ENCODE assay signal across 7 mouse cellular contexts in the genomic region with DNA sequence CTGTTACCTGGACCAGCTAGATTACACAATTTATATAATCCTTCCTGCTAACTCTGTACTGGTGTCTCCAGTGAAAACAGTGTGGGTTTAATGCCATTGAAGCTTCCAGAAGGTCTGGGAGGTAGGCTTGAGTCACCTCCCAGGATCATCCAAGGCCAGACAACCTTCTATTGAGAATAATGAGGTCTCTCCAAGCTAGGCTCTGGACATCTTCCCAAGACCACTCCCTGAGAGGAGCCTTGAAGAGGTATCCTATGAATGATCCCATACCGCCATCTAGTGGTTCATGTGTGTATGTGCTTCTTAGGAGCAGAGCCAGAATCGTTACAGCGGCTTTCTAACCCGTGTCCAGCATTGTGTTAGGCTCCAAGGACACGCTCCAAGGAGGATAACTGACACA. TPM values are rescaled to one million over a fixed set of nuclear protein-coding genes. Genes with fewer than 3 reads are reported as not detected.
DNase-seq lines count a peak whose midpoint lies in the region; ATAC-seq and TF ChIP-seq lines count a peak whose summit lies in the region.

No protein-coding gene starts in this region.

- 2% methylated on average over 5 of the region's 5 CpGs for WGBS in hindbrain, postnatal 0 days

- H3K9ac ChIP-seq in hindbrain, postnatal 0 days (replicated peaks; ENCODE audit: low read length), result no peak overlapping the region

- peaks cover 4% of the 10 kb centered on the region; the same call in 1 of the 2 replicates for H3K4me1 ChIP-seq in hindbrain, postnatal 0 days (ENCODE audit: insufficient read depth, low read length)

- no peaks in the 10 kb centered on the region for H3K9me3 ChIP-seq in hindbrain, postnatal 0 days (ENCODE audit: low read length)

- no peaks in the 10 kb centered on the region for H3K27me3 ChIP-seq in hindbrain, postnatal 0 days (ENCODE audit: insufficient read depth, low read length)

- TF ChIP-seq CTCF in hindbrain, postnatal 0 days (IDR thresholded peaks at IDR 0.05; ENCODE audit: low read depth), result peak; percentile 99

- peak; percentile 92 for DNase-seq in ZHBTc4 (ENCODE audit: low read depth, low spot score)
- peak; percentile 86 to 89 for DNase-seq in cerebellum, postnatal 14 days
- peak; percentile 79 for DNase-seq in gastrocnemius, adult 18-20 months (ENCODE audit: low spot score)
- peak; percentile 95 for DNase-seq in hindbrain, postnatal 0 days (ENCODE audit: low spot score)
- peak; percentile 66 for DNase-seq in left cerebral cortex, adult 11 months (ENCODE audit: low spot score)
- DNase-seq in lung, postnatal 36 days, result peak; percentile 88
- peak; percentile 93 for DNase-seq in retina, postnatal 1 day

- peak; percentile 90 for ATAC-seq in hindbrain, postnatal 0 days

- no peak overlapping the region for H3K4me2 ChIP-seq in hindbrain, postnatal 0 days (ENCODE audit: low read depth, low read length)

- no peak overlapping the region for H3K27ac ChIP-seq in hindbrain, postnatal 0 days

- H3K36me3 ChIP-seq in hindbrain, postnatal 0 days (ENCODE audit: insufficient read depth, low read length), result no peaks in the 10 kb centered on the region

- H3K4me3 ChIP-seq in hindbrain, postnatal 0 days (ENCODE audit: low read length), result no peak overlapping the region

RNA-seq across cellular contexts. Expression of gene Bsdc1, which starts 6.1 kb away (rescaled TPM):
- total RNA-seq in gastrocnemius, adult 18-20 months (2021), result 10 to 100 TPM; 36.4 to 41.2 TPM
- total RNA-seq in hindbrain, postnatal 0 days (2014; rRNA removed), result 55.2 and 60.6 TPM in 2 replicates
- polyA plus RNA-seq in hindbrain, postnatal 0 days (2015; fragmentation: Nextera tagmentation; extraction: Ambion mirVana), result 25.3 and 27.1 TPM in 2 replicates

RNA-seq across cellular contexts. Expression of gene Zbtb8b, which starts 14.6 kb away (rescaled TPM):
- not detected for total RNA-seq in gastrocnemius, adult 18-20 months (2021)
- total RNA-seq in hindbrain, postnatal 0 days (2014; rRNA removed), result 9.7 and 15.3 TPM in 2 replicates
- polyA plus RNA-seq in hindbrain, postnatal 0 days (2015; fragmentation: Nextera tagmentation; extraction: Ambion mirVana), result 11.3 and 12.9 TPM in 2 replicates

RNA-seq across cellular contexts. Expression of gene Tssk3, which starts 35.6 kb away (rescaled TPM):
- not detected for total RNA-seq in gastrocnemius, adult 18-20 months (2021)
- total RNA-seq in hindbrain, postnatal 0 days (2014; rRNA removed), result not detected in 2 replicates
- polyA plus RNA-seq in hindbrain, postnatal 0 days (2015; fragmentation: Nextera tagmentation; extraction: Ambion mirVana), result 1.1 and 1.3 TPM in 2 replicates

RNA-seq across cellular contexts. Expression of gene Fam229a, which starts 35.7 kb away (rescaled TPM):
- total RNA-seq in gastrocnemius, adult 18-20 months (2021), result not detected
- 3.9 TPM in 1 of 2 replicates, not detected in the other for total RNA-seq in hindbrain, postnatal 0 days (2014; rRNA removed)
- 3.0 and 3.1 TPM in 2 replicates for polyA plus RNA-seq in hindbrain, postnatal 0 days (2015; fragmentation: Nextera tagmentation; extraction: Ambion mirVana)

RNA-seq across cellular contexts. Expression of gene Marcksl1, which starts 58.1 kb away (rescaled TPM):
- 1 to 10 TPM in 1 of 2 experiments, under 1 TPM in 1; 0.64 to 1.1 TPM for total RNA-seq in gastrocnemius, adult 18-20 months (2021)
- total RNA-seq in hindbrain, postnatal 0 days (2014; rRNA removed), result 1,438 and 1,538 TPM in 2 replicates
- 1,583 and 1,620 TPM in 2 replicates for polyA plus RNA-seq in hindbrain, postnatal 0 days (2015; fragmentation: Nextera tagmentation; extraction: Ambion mirVana)

Comparison
In these comparisons a context has a peak if more than half of its experiments do, and no peak if none do; other contexts are left out.
1. RNA of gene Zbtb8b, which starts 14.6 kb away (total RNA-seq): 9.7 to 15.3 TPM in hindbrain, postnatal 0 days; not detected in gastrocnemius, adult 18-20 months; every median in the first group is over 10 times any median in the second.
2. Peak in every context shown above with its lines, with median percentiles within 50 percentile points of each other: DNase-seq.